Mouse (Mus musculus) intestine, embryonic 16.5 days (tissue): ENCODE measurements at regions not wholly inside any gene's neighbourhood (a gene's known extent, or its start where the extent isn't known, plus 50 kb on each side); places are given as distances from the start of the nearest gene placed in this dataset.

Source experiments
- ATAC-seq: fragments of 200-750 bp; cut with Nextera tagmentation; 2 replicates; pipeline ENCODE4 v1.8.0; 2017; ENCODE audit warnings: moderate TSS enrichment, moderate library complexity
- H3K27ac ChIP-seq: fragments of 300-500 bp; sonication (generic); 2 replicates; pipeline ENCODE4 v1.5.1; 2014; ENCODE audit warnings: mild to moderate bottlenecking, low read length
- H3K27me3 ChIP-seq: fragments of 300-500 bp; sonication (generic); replicated peaks from 2 replicates; pipeline ENCODE4 v1.6.1; 2014; ENCODE audit warnings: low read length, control low read depth, mixed read lengths; ENCODE audit not compliant: control insufficient read depth, insufficient read depth
- H3K36me3 ChIP-seq: fragments of 300-500 bp; sonication (generic); 2 replicates; pipeline ENCODE4 v1.6.1; 2014; ENCODE audit warnings: low read length, control low read depth; ENCODE audit not compliant: control insufficient read depth, insufficient read depth
- H3K4me1 ChIP-seq: fragments of 300-500 bp; sonication (generic); 2 replicates; pipeline ENCODE4 v1.6.1; 2014; ENCODE audit warnings: low read length, control low read depth, mixed read lengths; ENCODE audit not compliant: control insufficient read depth, insufficient read depth
- H3K4me2 ChIP-seq: fragments of 300-500 bp; sonication (generic); 2 replicates; pipeline ENCODE4 v1.6.1; 2014; ENCODE audit warnings: low read depth, low read length, control low read depth
- H3K4me3 ChIP-seq: fragments of 300-500 bp; sonication (generic); 2 replicates; pipeline ENCODE4 v1.5.1; 2014; ENCODE audit warnings: mild to moderate bottlenecking, low read length
- H3K9ac ChIP-seq: fragments of 300-500 bp; sonication (generic); 2 replicates; pipeline ENCODE4 v1.6.1; 2014; ENCODE audit warnings: low read depth, low read length
- H3K9me3 ChIP-seq: fragments of 300-500 bp; sonication (generic); 2 replicates; pipeline ENCODE4 v1.6.1; 2016; ENCODE audit warnings: low read length, control low read depth; ENCODE audit not compliant: control insufficient read depth
- WGBS: fragments of 180-500 bp; shearing (Covaris S2); extraction: QIAGEN DNeasy Blood & Tissue Kit; methylation state at CpG from one replicate; pipeline ENCODE4 v1.1.7; 2014; 5-methylcytosine and 5-hydroxymethylcytosine counted together

DNA sequence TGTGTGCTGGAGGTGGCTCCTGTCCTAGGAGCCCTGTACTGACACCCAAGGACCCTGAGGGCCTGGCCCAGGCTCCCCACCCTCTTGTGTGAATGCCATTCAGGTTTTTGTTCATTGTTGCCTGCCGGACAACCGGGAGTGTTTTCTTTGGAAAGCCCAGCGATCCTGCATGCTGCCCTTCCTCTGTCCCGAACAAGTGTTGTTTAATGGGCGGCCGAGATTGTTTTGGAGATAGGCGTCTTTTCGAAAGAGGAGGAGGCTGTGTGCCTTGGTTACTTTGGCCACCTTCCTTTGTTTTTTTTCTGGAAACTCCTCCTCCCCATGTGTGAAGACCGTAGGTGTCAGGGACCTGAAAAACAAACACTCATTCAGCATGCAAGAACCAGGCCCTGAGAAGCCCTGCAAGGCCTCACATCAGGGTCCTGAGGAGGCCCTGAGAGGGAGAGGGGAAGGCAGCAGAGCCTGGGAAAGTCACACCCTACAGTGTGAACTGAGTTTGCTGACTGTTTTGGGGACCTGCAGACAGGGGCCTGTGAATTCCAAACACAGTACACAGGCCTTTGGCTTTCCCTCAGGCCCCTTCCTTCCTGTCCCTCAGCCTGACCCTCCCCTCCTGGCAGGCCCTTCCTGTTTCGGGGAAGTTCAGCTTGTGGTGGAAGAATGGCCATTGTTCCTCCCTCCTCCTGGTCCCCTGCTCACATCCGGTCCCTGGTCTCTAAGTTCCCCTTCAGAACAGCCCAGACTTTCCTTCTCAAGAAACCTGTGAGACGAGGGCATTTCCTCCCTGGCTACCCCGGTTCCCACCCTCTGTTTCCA lies 140.1 kb downstream of the Tomm20 start:
- Histone ChIP-seq H3K4me3 (no peak overlapping the region), H3K9me3 (no peaks in the 10 kb centered on the region), H3K27me3 (no peaks in the 10 kb centered on the region), H3K27ac (peak overlapping the region; percentile 72), H3K4me2 (no peak overlapping the region), H3K36me3 (no peaks in the 10 kb centered on the region), H3K9ac (peak overlapping the region; percentile 53), H3K4me1 (peaks cover 14% of the 10 kb centered on the region)
- peak; percentile 67 for ATAC-seq
- 50% methylated on average over 13 of the region's 13 CpGs for WGBS

DNA sequence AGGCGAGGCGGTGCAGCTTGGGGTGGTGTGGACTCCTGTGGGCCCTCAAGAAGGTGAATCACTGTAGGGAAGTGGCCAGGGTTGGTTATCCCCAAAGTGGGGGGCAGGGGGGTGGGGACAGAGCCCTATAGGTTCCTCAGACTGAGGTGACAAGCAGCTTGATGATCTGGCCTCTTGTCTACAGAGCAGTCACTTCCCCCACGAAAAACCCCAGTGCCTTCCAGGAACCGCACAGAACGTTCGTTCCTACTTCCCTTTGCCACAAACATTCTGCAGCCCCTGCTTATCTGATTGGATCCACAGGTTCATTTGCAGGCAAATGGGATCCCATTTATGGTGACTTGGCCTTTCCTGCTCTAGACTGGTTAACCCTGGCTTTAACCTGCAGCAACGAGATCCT lies 141.5 kb downstream of the Tomm20 start:
- no peaks in the 10 kb centered on the region for H3K27me3 ChIP-seq
- no peak overlapping the region for H3K4me2 ChIP-seq
- H3K27ac ChIP-seq = peak overlapping the region; percentile 6; the same call in 1 of the 2 replicates
- H3K4me1 ChIP-seq = peaks cover 14% of the 10 kb centered on the region
- WGBS = 75% methylated on average over 7 of the region's 7 CpGs
- no peak overlapping the region for H3K9ac ChIP-seq
- no peaks in the 10 kb centered on the region for H3K9me3 ChIP-seq
- no peak for ATAC-seq
- H3K36me3 ChIP-seq = no peaks in the 10 kb centered on the region
- no peak overlapping the region for H3K4me3 ChIP-seq

DNA sequence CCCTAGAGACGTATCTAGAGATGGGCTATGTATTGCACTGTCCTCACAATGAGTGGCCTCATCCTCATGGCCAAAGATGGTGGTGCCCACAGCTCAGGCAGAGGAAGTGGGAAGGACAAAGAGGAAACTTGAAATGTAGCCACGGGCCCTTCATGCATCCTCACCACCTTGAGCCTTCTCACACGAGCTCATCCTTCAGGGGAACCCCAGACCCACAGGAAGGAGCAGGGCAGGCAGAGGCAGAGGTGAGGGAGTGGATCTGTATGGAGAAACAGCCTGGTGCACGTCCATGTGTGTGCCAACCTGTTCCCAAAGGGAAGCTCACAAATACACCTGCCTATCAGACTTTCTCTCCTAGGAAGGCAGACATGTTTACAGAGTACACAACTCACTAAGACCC lies 143.0 kb downstream of the Tomm20 start:
- Histone ChIP-seq H3K27me3 (no peaks in the 10 kb centered on the region), H3K4me3 (no peak overlapping the region), H3K9ac (no peak overlapping the region), H3K4me1 (peaks cover 14% of the 10 kb centered on the region), H3K9me3 (no peaks in the 10 kb centered on the region), H3K27ac (no peak overlapping the region), H3K4me2 (no peak overlapping the region), H3K36me3 (no peaks in the 10 kb centered on the region)
- WGBS = 79% methylated on average over 4 of the region's 4 CpGs
- ATAC-seq = no peak

DNA sequence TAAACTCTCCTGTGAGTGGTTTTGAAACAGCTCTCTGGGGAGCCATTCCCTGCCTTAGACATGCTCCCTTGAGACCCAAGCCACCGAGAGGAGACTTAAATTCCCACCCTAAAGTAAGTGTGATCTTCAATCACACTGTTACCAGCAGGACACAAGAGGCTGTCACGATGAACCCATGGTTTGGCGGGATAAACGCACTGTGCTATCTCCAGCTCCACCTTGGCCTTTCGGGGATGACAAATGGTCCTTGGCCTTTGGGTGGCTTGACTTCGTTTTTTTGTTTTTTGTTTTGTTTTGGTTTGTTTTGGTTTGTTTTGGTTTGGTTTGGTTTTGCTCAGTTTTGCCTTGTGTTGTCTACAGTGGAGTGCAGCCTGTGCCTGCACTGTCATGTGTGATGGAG lies 144.7 kb downstream of the Tomm20 start:
- Histone ChIP-seq H3K27me3 (no peaks in the 10 kb centered on the region), H3K27ac (no peak overlapping the region), H3K36me3 (peaks cover 2% of the 10 kb centered on the region; the same call in 1 of the 2 replicates), H3K4me2 (no peak overlapping the region), H3K9ac (no peak overlapping the region), H3K4me1 (peaks cover 8% of the 10 kb centered on the region), H3K4me3 (no peak overlapping the region), H3K9me3 (no peaks in the 10 kb centered on the region)
- WGBS = 65% methylated on average over 6 of the region's 6 CpGs
- ATAC-seq = no peak

DNA sequence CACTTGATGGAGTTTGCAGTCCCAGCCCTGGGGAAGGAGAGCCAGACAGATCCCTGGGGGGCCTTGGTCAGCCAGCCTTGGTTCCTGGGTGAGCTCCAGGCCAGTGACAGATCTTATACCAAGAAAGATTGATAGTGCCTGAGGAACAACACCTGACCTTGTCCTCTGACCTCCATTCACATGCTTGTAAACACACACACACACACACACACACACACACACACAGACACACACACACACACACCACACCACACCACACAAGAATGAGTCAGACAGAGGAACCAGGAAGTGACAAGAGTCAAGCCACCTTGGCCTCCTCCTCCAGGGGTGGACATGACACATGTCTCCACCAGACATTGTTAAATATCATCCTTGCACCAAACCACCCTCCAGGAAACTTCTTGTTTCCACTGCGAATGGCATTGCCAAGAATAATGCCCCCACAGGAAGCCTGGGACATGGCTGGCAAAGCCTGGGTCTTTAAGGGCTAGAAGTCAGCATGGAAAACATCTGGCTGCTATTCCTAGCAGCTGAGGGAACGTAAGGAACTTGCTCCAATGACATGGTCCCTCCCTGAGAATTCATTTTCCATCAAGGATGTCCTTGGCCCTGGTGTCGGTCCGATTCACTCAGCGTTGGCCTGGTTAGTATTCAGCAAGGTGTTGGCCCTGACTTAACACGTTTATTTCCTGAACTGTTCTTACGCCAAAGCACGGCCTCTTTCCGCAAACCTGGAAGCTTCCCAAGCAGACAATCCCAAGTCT lies 147.9 kb downstream of the Tomm20 start:
- ATAC-seq = no peak
- no peak overlapping the region for H3K4me2 ChIP-seq
- peaks cover 4% of the 10 kb centered on the region; the same call in 1 of the 2 replicates for H3K36me3 ChIP-seq
- WGBS = 76% methylated on average over 9 of the region's 9 CpGs
- H3K9ac ChIP-seq = no peak overlapping the region
- H3K4me1 ChIP-seq = no peaks in the 10 kb centered on the region; the same call in 1 of the 2 replicates
- H3K27me3 ChIP-seq = no peaks in the 10 kb centered on the region
- H3K9me3 ChIP-seq = no peaks in the 10 kb centered on the region
- no peak overlapping the region for H3K4me3 ChIP-seq
- no peak overlapping the region; the same call in 1 of the 2 replicates for H3K27ac ChIP-seq

DNA sequence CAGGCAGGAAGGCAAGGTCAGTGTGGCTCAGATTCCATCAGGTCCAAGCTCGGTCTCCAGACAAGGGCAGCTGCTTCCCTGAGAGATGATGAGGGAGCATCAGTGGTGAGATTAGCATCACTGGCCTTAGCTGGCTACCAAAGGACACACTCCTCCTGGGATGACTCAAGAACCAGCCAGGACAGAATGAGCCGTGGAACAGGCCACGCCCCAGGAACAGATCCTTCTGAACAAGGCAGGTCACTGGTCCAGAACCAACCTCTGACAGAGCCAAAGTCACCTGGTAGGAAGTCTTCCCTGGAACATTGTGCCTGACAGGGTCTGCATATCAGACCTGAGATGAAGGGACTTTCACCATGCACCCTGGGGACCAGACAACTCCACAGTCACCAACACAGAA lies 152.0 kb downstream of the Tomm20 start:
- Histone ChIP-seq H3K9me3 (no peaks in the 10 kb centered on the region), H3K4me2 (no peak overlapping the region), H3K4me1 (peaks cover 9% of the 10 kb centered on the region), H3K4me3 (no peak overlapping the region), H3K36me3 (peaks cover 4% of the 10 kb centered on the region; the same call in 1 of the 2 replicates), H3K27me3 (no peaks in the 10 kb centered on the region), H3K9ac (no peak overlapping the region), H3K27ac (no peak overlapping the region)
- no peak for ATAC-seq
- WGBS = 57% methylated on average over 3 of the region's 3 CpGs

DNA sequence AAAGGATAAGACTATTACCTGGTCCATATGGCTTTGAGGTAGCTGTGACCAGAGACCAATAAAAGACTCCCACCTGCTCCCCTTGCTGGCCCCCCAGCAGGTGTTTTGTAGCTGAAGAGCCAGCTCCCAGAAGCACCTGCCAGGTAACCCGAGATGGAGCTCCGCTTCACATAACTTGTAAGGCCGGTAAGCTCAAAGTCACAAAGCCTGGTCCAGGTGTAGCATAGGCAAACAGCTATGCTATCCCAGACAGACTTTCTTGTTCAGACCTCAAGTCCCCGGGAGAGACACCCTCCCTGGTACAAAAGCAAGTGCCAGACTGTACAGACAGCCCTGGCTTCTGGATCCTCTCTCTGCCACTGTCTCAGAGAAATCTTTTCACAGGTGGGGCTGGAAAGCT lies 154.6 kb downstream of the Tomm20 start:
- Histone ChIP-seq H3K27me3 (no peaks in the 10 kb centered on the region), H3K4me1 (peaks cover 11% of the 10 kb centered on the region), H3K9ac (peak overlapping the region; percentile 21; the same call in 1 of the 2 replicates), H3K9me3 (peaks cover 1% of the 10 kb centered on the region; the same call in 1 of the 2 replicates), H3K4me2 (no peak overlapping the region), H3K36me3 (peaks cover 3% of the 10 kb centered on the region; the same call in 1 of the 2 replicates), H3K4me3 (no peak overlapping the region), H3K27ac (0 out of 2 replicates have a peak overlapping the region, but pooled peaks have one; percentile 4)
- peak; percentile 44 for ATAC-seq
- WGBS = 70% methylated on average over 4 of the region's 4 CpGs

DNA sequence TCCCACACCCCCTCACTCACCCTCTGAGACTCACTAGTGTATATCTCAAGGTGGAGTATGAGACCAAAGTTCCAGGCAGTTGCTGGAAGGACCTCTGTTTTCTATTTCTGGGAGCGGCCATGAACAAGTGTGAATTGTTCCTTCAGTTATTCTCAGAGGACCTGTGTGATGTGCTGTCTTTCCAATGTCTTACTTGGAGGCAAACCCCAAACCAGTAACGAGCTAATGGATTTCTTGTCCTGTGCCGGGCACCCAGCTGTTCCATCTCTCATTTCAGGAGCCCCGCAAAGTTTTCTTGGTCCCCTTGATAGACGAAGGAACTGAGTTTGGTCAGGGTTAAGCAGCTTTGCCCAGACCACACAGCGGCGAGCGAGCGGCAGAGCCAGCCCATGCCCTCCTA lies 155.4 kb downstream of the Tomm20 start:
- H3K36me3 ChIP-seq = no peaks in the 10 kb centered on the region
- peaks cover 11% of the 10 kb centered on the region for H3K4me1 ChIP-seq
- no peaks in the 10 kb centered on the region for H3K27me3 ChIP-seq
- 93% methylated on average over 9 of the region's 9 CpGs for WGBS
- peaks cover 4% of the 10 kb centered on the region; the same call in 1 of the 2 replicates for H3K9me3 ChIP-seq
- H3K9ac ChIP-seq = no peak overlapping the region
- no peak overlapping the region for H3K27ac ChIP-seq
- no peak overlapping the region for H3K4me2 ChIP-seq
- ATAC-seq = no peak
- H3K4me3 ChIP-seq = no peak overlapping the region

DNA sequence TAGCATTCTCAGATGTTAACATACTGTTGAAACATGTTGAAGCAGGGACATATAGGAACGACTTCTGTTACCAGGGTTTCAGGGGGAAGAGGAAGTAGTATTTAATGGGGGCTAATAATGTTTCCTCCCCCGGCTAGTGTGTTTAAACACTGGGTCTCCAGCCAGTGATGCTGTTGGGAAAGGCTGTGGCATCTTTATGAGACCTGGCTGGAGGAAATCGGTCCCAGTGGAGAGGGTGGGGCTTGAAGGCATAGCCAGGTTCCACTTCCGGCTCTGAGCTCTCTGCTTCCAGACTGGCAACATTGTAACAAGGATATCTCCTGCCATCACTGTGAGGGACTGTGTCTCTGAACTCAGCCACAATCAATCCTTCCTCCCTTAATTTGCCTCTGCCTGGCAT lies 156.6 kb downstream of the Tomm20 start:
- Histone ChIP-seq H3K4me2 (no peak overlapping the region), H3K9me3 (peaks cover 4% of the 10 kb centered on the region; the same call in 1 of the 2 replicates)
- no peak; the same call in 1 of the 2 replicates for ATAC-seq

More for the DNA sequence above, 156.6 kb downstream of the Tomm20 start:
- H3K36me3 ChIP-seq = no peaks in the 10 kb centered on the region
- H3K27ac ChIP-seq = peak overlapping the region; percentile 57; the same call in 1 of the 2 replicates
- H3K4me1 ChIP-seq = peaks cover 11% of the 10 kb centered on the region
- no peak overlapping the region for H3K4me3 ChIP-seq
- peak overlapping the region; percentile 16; the same call in 1 of the 2 replicates for H3K9ac ChIP-seq
- 28% methylated on average over 4 of the region's 4 CpGs for WGBS
- no peaks in the 10 kb centered on the region for H3K27me3 ChIP-seq
